Comparison of ENCODE assay signal across 24 mouse cellular contexts in genomic region chr11:78916410-78916809, GRCm38 (mm10). TPM values are rescaled to one million over a fixed set of nuclear protein-coding genes. Genes with fewer than 3 reads are reported as not detected.
DNase-seq lines count a peak whose midpoint lies in the region; ATAC-seq and TF ChIP-seq lines count a peak whose summit lies in the region.
"Had no signal": no experiment of that assay in that cellular context is flagged by ENCODE, and none has a peak within 500 bp of the region (broad histone marks: within the 10 kb centered on the region; RNA-seq: fewer than 3 reads in every experiment).

No protein-coding gene starts in this region.

- no peak overlapping the region for H3K27ac ChIP-seq in lung, postnatal 0 days (ENCODE audit: low read length)
- H3K27ac ChIP-seq in macrophage: peak overlapping the region; percentile 75
- H3K27ac ChIP-seq: forebrain, embryonic 13.5 days; hindbrain, postnatal 0 days; kidney, postnatal 0 days; limb, embryonic 12.5 days; liver, embryonic 15.5 days; midbrain, embryonic 15.5 days; neural tube, embryonic 15.5 days had no signal

- H3K9me3 ChIP-seq in lung, postnatal 0 days (ENCODE audit: low read length): no peaks in the 10 kb centered on the region
- H3K9me3 ChIP-seq: forebrain, embryonic 13.5 days; limb, embryonic 12.5 days; liver, embryonic 15.5 days; midbrain, embryonic 15.5 days; neural tube, embryonic 15.5 days had no signal

- no peak overlapping the region for H3K9ac ChIP-seq in lung, postnatal 0 days (replicated peaks; ENCODE audit: low read depth)
- H3K9ac ChIP-seq: forebrain, embryonic 13.5 days; limb, embryonic 12.5 days; liver, embryonic 15.5 days; lung, embryonic 14.5 days; midbrain, embryonic 15.5 days; neural tube, embryonic 15.5 days had no signal

- no peak overlapping the region for H3K4me2 ChIP-seq in lung, postnatal 0 days (replicated peaks; ENCODE audit: low read depth, low read length)
- H3K4me2 ChIP-seq: forebrain, embryonic 13.5 days; limb, embryonic 12.5 days; liver, embryonic 15.5 days; lung, embryonic 14.5 days; midbrain, embryonic 15.5 days; neural tube, embryonic 15.5 days had no signal

- H3K79me2 ChIP-seq in macrophage (ENCODE audit: inconsistent target): no peaks in the 10 kb centered on the region

- peak; percentile 53 for DNase-seq in lung, postnatal 0 days (ENCODE audit: low spot score)
- no peak for DNase-seq in lung, postnatal 14 days
- peak; percentile 35 for DNase-seq in NIH3T3 (ENCODE audit: low read depth)
- no peak for DNase-seq in thymus, postnatal 25 days
- DNase-seq in cerebellum, adult 9-11 months: no peak
- no peak for DNase-seq in layer of hippocampus, adult 11-12 months (ENCODE audit: low spot score)
- DNase-seq: adrenal gland, postnatal 10 days; cerebellum, adult 11-12 months; cerebellum, postnatal 14 days; gastrocnemius, postnatal 10 days; kidney, adult 8-10 months; lung, embryonic 14.5 days; lung, postnatal 36 days; right cerebral cortex, postnatal 25 days; thymus, postnatal 36 days had no signal

- no peak for ATAC-seq in lung, postnatal 0 days
- ATAC-seq: forebrain, embryonic 13.5 days; hindbrain, postnatal 0 days; intestine, embryonic 16.5 days; midbrain, embryonic 15.5 days had no signal

- WGBS in lung, postnatal 0 days: 64% methylated on average over 1 of the region's 1 CpGs
- 40% methylated on average over 1 of the region's 1 CpGs for WGBS in macrophage (ENCODE audit: missing documents)

- H3K4me1 ChIP-seq in lung, postnatal 0 days (ENCODE audit: insufficient read depth, low read depth, low read length): no peaks in the 10 kb centered on the region
- H3K4me1 ChIP-seq: forebrain, embryonic 13.5 days; limb, embryonic 12.5 days; liver, embryonic 15.5 days; midbrain, embryonic 15.5 days; neural tube, embryonic 15.5 days had no signal

- no peak for TF ChIP-seq CTCF in lung, postnatal 0 days (IDR thresholded peaks at IDR 0.05)

- H3K4me3 ChIP-seq in lung, postnatal 0 days (ENCODE audit: low read depth, low read length): no peak overlapping the region
- no peak overlapping the region for H3K4me3 ChIP-seq in macrophage (ENCODE audit: inconsistent target)
- H3K4me3 ChIP-seq: forebrain, embryonic 13.5 days; limb, embryonic 12.5 days; liver, embryonic 15.5 days; midbrain, embryonic 15.5 days; neural tube, embryonic 15.5 days had no signal

- H3K36me3 ChIP-seq in lung, postnatal 0 days (ENCODE audit: insufficient read depth, low read length): no peaks in the 10 kb centered on the region
- no peaks in the 10 kb centered on the region for H3K36me3 ChIP-seq in macrophage (ENCODE audit: inconsistent target)
- H3K36me3 ChIP-seq: limb, embryonic 12.5 days; liver, embryonic 15.5 days; midbrain, embryonic 15.5 days; neural tube, embryonic 15.5 days had no signal

- no peaks in the 10 kb centered on the region for H3K27me3 ChIP-seq in lung, postnatal 0 days (replicated peaks; ENCODE audit: insufficient read depth, low read length)
- H3K27me3 ChIP-seq: forebrain, embryonic 13.5 days; liver, embryonic 15.5 days; midbrain, embryonic 15.5 days had no signal

- TF ChIP-seq EP300 in lung, postnatal 0 days (IDR thresholded peaks at IDR 0.05): no peak

RNA-seq across cellular contexts. Expression of gene Nos2, which starts 4.2 kb away (rescaled TPM):
- polyA plus RNA-seq in lung, postnatal 0 days (2015; fragmentation: Nextera tagmentation; extraction: Ambion mirVana): 5.3 and 6.8 TPM in 2 replicates
- 100 to 1,000 TPM in 1 of 26 experiments, 10 to 100 TPM in 11, 1 to 10 TPM in 5, under 1 TPM in 4, not detected in 5; 0.18 to 158 (median 12.4) TPM for total RNA-seq in macrophage (2018; cell fraction: chromatin; rRNA removed)
- 10 to 100 TPM in 9 of 26 experiments, 1 to 10 TPM in 7, under 1 TPM in 9, not detected in 1; 0.03 to 49.0 (median 8.3) TPM for total RNA-seq in macrophage (2018; cell fraction: cytosol; rRNA removed)
- 10 to 100 TPM in 15 of 26 experiments, 1 to 10 TPM in 3, under 1 TPM in 8; 0.20 to 82.6 (median 11.1) TPM for total RNA-seq in macrophage (2018; cell fraction: nucleus; rRNA removed)
- 0.42 to 1.6 TPM (median 0.49 TPM) in 3 replicates for polyA plus RNA-seq in macrophage (2018)

Comparison
In these comparisons a context has a peak if more than half of its experiments do, and no peak if none do; other contexts are left out.
1. DNase-seq: peak in lung, postnatal 0 days (single experiment) and NIH3T3 (single experiment); none in lung, postnatal 14 days (single experiment), thymus, postnatal 25 days (single experiment), cerebellum, adult 9-11 months (single experiment) and layer of hippocampus, adult 11-12 months (single experiment).